Mouse (Mus musculus) thymus, adult 2 months (tissue): Measurements from ENCODE around the gene Spin2d.
"Not testable (repeated sequence)": the region's sequence is repeated elsewhere in the genome, so short reads cannot be mapped to it uniquely, and the experiment has no call there.

Source experiments
- CTCF ChIP-seq: fragments of 200-500 bp; IDR thresholded peaks from 2 replicates; pipeline ENCODE4 v1.5.1; 2012; ENCODE audit warnings: mild to moderate bottlenecking, control low read depth, low read length, moderate library complexity, borderline replicate concordance; ENCODE audit not compliant: control insufficient read depth, poor library complexity, insufficient read depth; ENCODE audit errors: extremely low read depth
- POLR2A ChIP-seq: fragments of 200-500 bp; IDR thresholded peaks from 2 replicates; pipeline ENCODE4 v1.6.1; 2012; ENCODE audit warnings: mild to moderate bottlenecking, low read length, control low read depth, moderate library complexity; ENCODE audit not compliant: control insufficient read depth, poor library complexity, insufficient read depth; ENCODE audit errors: extremely low read depth

DNA sequence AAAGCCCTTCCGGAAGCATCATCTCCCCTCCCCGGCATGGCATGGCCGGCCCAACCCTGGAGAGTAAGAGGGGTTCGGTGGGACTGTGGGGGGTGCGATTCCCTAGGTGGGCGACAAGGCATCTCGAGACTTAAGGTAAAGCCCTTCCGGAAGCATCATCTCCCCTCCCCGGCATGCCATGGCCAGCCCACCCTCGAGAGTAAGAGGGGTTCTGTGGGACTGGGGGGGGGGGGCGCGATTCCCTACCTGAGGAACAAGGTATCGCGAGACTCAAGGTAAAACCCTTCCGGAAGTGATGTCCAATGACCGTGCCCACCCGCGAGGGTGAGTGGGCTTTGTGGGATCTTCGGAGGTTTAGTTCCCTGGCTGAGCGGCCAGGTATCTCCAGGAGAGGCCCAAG, 28.3 kb downstream of the Spin2d start, which contains the start of gene Xlr5b:
- TF ChIP-seq CTCF, POLR2A: not testable (repeated sequence)
